Mouse (Mus musculus): ENCODE results near the gene Rbm15.
A peak's percentile ranks its signal among the peaks of the same experiment; 100 is the strongest.
"Not testable (repeated sequence)": the region's sequence is repeated elsewhere in the genome, so short reads cannot be mapped to it uniquely, and the experiment has no call there.

Rbm15 gene

GRCm38 (mm10) chr3:107331746-107332126 lies 1.7 kb downstream of the Rbm15 start:
- no peak for DNase-seq (ENCODE audit: low spot score)

GRCm38 (mm10) chr3:107330503-107331424 lies 2.7 kb downstream of the Rbm15 start:
- no peak for DNase-seq (ENCODE audit: low spot score)

GRCm38 (mm10) chr3:107326442-107326841 lies 7.0 kb downstream of the Rbm15 start:
- DNase-seq (ENCODE audit: low spot score) = no peak

- DNase-seq (ENCODE audit: low spot score) = no peak
Observed at GRCm38 (mm10) chr3:107321776-107322175, 11.7 kb downstream of the Rbm15 start.

- no peak for DNase-seq (ENCODE audit: low spot score)
Observed at GRCm38 (mm10) chr3:107321141-107321540, 12.3 kb downstream of the Rbm15 start.

GRCm38 (mm10) chr3:107317338-107317737 lies 16.1 kb downstream of the Rbm15 start:
- no peak for DNase-seq (ENCODE audit: low spot score)

GRCm38 (mm10) chr3:107296917-107297316 lies 36.6 kb downstream of the Rbm15 start:
- DNase-seq (ENCODE audit: low spot score) = not testable (repeated sequence)

- DNase-seq (ENCODE audit: low spot score) = no peak
Observed at GRCm38 (mm10) chr3:107295672-107296360, 37.7 kb downstream of the Rbm15 start.

GRCm38 (mm10) chr3:107290764-107291381 lies 42.6 kb downstream of the Rbm15 start, which contains the start of gene Slc16a4:
Gene Slc16a4, plus strand, starts transcription at chr3:107291230.
- DNase-seq (ENCODE audit: low spot score) = peak; percentile 77

GRCm38 (mm10) chr3:107287346-107287745 lies 46.1 kb downstream of the Rbm15 start:
- no peak for DNase-seq (ENCODE audit: low spot score)

GRCm38 (mm10) chr3:107286123-107286522 lies 47.4 kb downstream of the Rbm15 start:
- no peak for DNase-seq (ENCODE audit: low spot score)

GRCm38 (mm10) chr3:107278479-107279269 lies 54.8 kb downstream of the Rbm15 start, which contains the start of gene Lamtor5:
Gene Lamtor5, plus strand, starts transcription at chr3:107278858.
- DNase-seq (ENCODE audit: low spot score) = peak; percentile 94

GRCm38 (mm10) chr3:107276626-107277025 lies 56.8 kb downstream of the Rbm15 start:
- no peak for DNase-seq (ENCODE audit: low spot score)

- no peak for DNase-seq (ENCODE audit: low spot score)
Observed at GRCm38 (mm10) chr3:107275996-107276395, 57.5 kb downstream of the Rbm15 start.

Measured in embryo, embryonic 10.5 days (tissue).